Mouse (Mus musculus): ENCODE measurements at regions not wholly inside any gene's neighbourhood (a gene's known extent, or its start where the extent isn't known, plus 50 kb on each side); places are given as distances from the start of the nearest gene placed in this dataset.

DNA sequence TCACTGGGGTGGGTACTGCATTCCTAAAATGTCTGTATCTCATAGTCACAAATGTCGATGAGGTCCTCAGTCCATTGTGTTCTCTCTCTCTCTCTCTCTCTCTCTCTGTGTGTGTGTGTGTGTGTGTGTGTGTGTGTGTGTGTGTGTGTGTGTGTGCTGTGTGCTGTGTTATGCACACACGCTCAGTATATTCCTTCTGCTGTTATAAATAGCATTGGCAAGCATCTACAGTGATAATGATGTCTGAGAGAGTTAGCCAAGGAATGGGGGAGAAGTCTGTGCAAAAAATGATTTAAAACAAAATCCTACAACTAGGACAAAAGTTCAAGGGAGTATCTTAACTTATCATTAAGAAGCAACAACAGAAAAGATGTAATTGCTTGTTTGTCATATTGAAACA is 139.0 kb downstream of the Usp31 start:
- Histone ChIP-seq H3K27ac (replicated peaks; ENCODE audit: low read depth, low read length) (no peak overlapping the region), H3K4me3 (ENCODE audit: low read depth, low read length) (no peak overlapping the region), H3K27me3 (ENCODE audit: control insufficient read depth, insufficient read depth, low read length) (no peaks in the 10 kb centered on the region), H3K9ac (replicated peaks; ENCODE audit: low read length) (no peak overlapping the region), H3K9me3 (replicated peaks; ENCODE audit: control insufficient read depth, low read length) (no peaks in the 10 kb centered on the region), H3K36me3 (replicated peaks; ENCODE audit: control insufficient read depth, insufficient read depth, low read depth, low read length) (no peaks in the 10 kb centered on the region), H3K4me1 (ENCODE audit: control insufficient read depth, insufficient read depth, low read length) (no peaks in the 10 kb centered on the region), H3K4me2 (ENCODE audit: low read depth, low read length) (no peak overlapping the region)
- ATAC-seq (replicated peaks; ENCODE audit: insufficient number of reproducible peaks, low FRiP score, low TSS enrichment, low read depth) (no peak), DNase-seq (ENCODE audit: low spot score) (no peak)
- WGBS, result 78% methylated on average over 2 of the region's 2 CpGs

DNA sequence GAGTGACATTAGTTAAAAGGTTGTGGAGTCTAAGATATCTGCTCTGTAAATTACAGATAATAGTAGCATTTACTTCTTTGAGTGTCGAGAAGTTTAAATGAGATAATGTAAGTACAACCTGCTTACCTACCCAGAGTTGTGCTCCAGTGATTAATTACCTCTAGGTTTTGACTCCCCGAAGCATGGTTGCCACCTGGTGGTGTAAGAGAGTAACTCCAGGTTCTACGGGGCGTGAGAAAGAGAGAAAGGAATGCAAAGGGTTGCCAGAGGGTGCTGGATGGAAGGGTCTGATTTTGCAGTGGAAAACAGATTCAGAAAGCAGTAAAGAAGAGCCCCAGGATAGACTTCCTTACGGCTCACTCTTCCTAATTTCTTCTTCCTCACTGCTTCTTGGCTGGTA is 143.5 kb downstream of the Usp31 start:
- no peaks in the 10 kb centered on the region for H3K36me3 ChIP-seq (replicated peaks; ENCODE audit: control insufficient read depth, insufficient read depth, low read depth, low read length)
- H3K4me1 ChIP-seq (ENCODE audit: control insufficient read depth, insufficient read depth, low read length), result no peaks in the 10 kb centered on the region
- no peaks in the 10 kb centered on the region for H3K9me3 ChIP-seq (replicated peaks; ENCODE audit: control insufficient read depth, low read length)
- no peak overlapping the region for H3K9ac ChIP-seq (replicated peaks; ENCODE audit: low read length)
- 28% methylated on average over 5 of the region's 5 CpGs for WGBS
- ATAC-seq (replicated peaks; ENCODE audit: insufficient number of reproducible peaks, low FRiP score, low TSS enrichment, low read depth) (no peak), DNase-seq (ENCODE audit: low spot score) (peak; percentile 63)
- no peaks in the 10 kb centered on the region for H3K27me3 ChIP-seq (ENCODE audit: control insufficient read depth, insufficient read depth, low read length)
- H3K4me2 ChIP-seq (ENCODE audit: low read depth, low read length), result no peak overlapping the region
- H3K27ac ChIP-seq (replicated peaks; ENCODE audit: low read depth, low read length), result no peak overlapping the region
- no peak overlapping the region for H3K4me3 ChIP-seq (ENCODE audit: low read depth, low read length)

DNA sequence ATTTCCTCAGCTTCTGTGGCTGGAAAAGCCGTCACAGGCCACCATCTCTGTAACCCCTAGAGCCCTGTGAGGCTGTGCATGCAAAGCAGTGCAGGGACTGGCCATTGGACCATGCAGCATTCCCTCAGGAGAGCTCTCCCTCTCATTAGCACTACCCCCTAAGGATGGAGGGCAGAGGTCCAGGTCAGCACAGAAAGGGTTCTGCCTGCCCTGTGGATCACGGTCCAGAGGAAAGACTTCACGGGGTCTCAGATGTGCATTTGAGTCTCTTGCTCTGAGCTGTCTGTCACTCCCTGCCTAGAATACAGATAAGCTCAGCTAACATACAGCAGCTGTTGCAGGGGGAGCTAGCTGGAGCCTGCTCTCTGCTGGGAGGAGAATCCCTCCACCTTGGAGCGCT is 151.6 kb downstream of the Usp31 start:
- no peak overlapping the region for H3K9ac ChIP-seq (replicated peaks; ENCODE audit: low read length)
- WGBS, result 52% methylated on average over 4 of the region's 4 CpGs
- no peaks in the 10 kb centered on the region for H3K27me3 ChIP-seq (ENCODE audit: control insufficient read depth, insufficient read depth, low read length)
- no peak overlapping the region for H3K4me2 ChIP-seq (ENCODE audit: low read depth, low read length)
- no peaks in the 10 kb centered on the region for H3K36me3 ChIP-seq (replicated peaks; ENCODE audit: control insufficient read depth, insufficient read depth, low read depth, low read length)
- H3K9me3 ChIP-seq (replicated peaks; ENCODE audit: control insufficient read depth, low read length), result no peaks in the 10 kb centered on the region
- ATAC-seq (replicated peaks; ENCODE audit: insufficient number of reproducible peaks, low FRiP score, low TSS enrichment, low read depth) (peak; percentile 85), DNase-seq (ENCODE audit: low spot score) (no peak)
- no peak overlapping the region for H3K27ac ChIP-seq (replicated peaks; ENCODE audit: low read depth, low read length)
- no peaks in the 10 kb centered on the region for H3K4me1 ChIP-seq (ENCODE audit: control insufficient read depth, insufficient read depth, low read length)
- no peak overlapping the region for H3K4me3 ChIP-seq (ENCODE audit: low read depth, low read length)

All from embryonic facial prominence, embryonic 11.5 days (tissue).